Mouse (Mus musculus): ENCODE measurements around the gene Mitf. TPM values are rescaled to one million over a fixed set of nuclear protein-coding genes. Genes with fewer than 3 reads are reported as not detected.

Gene Mitf
- polyA plus RNA-seq (2014; fragmentation: Nextera tagmentation; extraction: Ambion mirVana): 3.0 and 3.1 TPM in 2 replicates

GRCm38 (mm10) chr6:97806781-97807743 lies at the start of gene Mitf:
Gene Mitf, plus strand, starts transcription at chr6:97807052.
- Histone ChIP-seq H3K4me1 (ENCODE audit: control insufficient read depth, insufficient read depth, low read length) (peaks cover 4% of the 10 kb centered on the region; the same call in 1 of the 2 replicates), H3K27me3 (replicated peaks; ENCODE audit: control insufficient read depth, insufficient read depth, low read length) (no peaks in the 10 kb centered on the region), H3K9me3 (ENCODE audit: control insufficient read depth, low read length) (no peaks in the 10 kb centered on the region), H3K9ac (ENCODE audit: low read depth, low read length) (peak within 1 kb of the TSS; percentile 72), H3K36me3 (ENCODE audit: control insufficient read depth, insufficient read depth, low read length) (no peaks in the 10 kb centered on the region), H3K4me2 (ENCODE audit: low read depth, low read length) (peak within 1 kb of the TSS; percentile 100), H3K4me3 (ENCODE audit: low read depth, low read length) (peak within 1 kb of the TSS; percentile 72), H3K27ac (replicated peaks; ENCODE audit: low read depth, low read length) (no peak within 1 kb of the TSS)
- WGBS: 1% methylated on average over 46 of the region's 51 CpGs
- ATAC-seq (ENCODE audit: low read depth) (peak; percentile 100), DNase-seq (ENCODE audit: low spot score) (peak; percentile 97)

GRCm38 (mm10) chr6:97757361-97757760 lies 49.5 kb upstream of the Mitf start:
- H3K9me3 ChIP-seq (ENCODE audit: control insufficient read depth, low read length): no peaks in the 10 kb centered on the region
- H3K9ac ChIP-seq (ENCODE audit: low read depth, low read length): no peak overlapping the region
- ATAC-seq (ENCODE audit: low read depth) (no peak), DNase-seq (ENCODE audit: low spot score) (no peak)
- 75% methylated on average over 2 of the region's 2 CpGs for WGBS
- H3K27ac ChIP-seq (replicated peaks; ENCODE audit: low read depth, low read length): no peak overlapping the region
- H3K4me1 ChIP-seq (ENCODE audit: control insufficient read depth, insufficient read depth, low read length): no peaks in the 10 kb centered on the region
- H3K4me2 ChIP-seq (ENCODE audit: low read depth, low read length): no peak overlapping the region
- no peak overlapping the region for H3K4me3 ChIP-seq (ENCODE audit: low read depth, low read length)
- no peaks in the 10 kb centered on the region for H3K36me3 ChIP-seq (ENCODE audit: control insufficient read depth, insufficient read depth, low read length)
- H3K27me3 ChIP-seq (replicated peaks; ENCODE audit: control insufficient read depth, insufficient read depth, low read length): no peaks in the 10 kb centered on the region

- Histone ChIP-seq H3K9me3 (ENCODE audit: control insufficient read depth, low read length) (no peaks in the 10 kb centered on the region), H3K4me3 (ENCODE audit: low read depth, low read length) (no peak overlapping the region), H3K27ac (replicated peaks; ENCODE audit: low read depth, low read length) (no peak overlapping the region), H3K4me2 (ENCODE audit: low read depth, low read length) (no peak overlapping the region), H3K27me3 (replicated peaks; ENCODE audit: control insufficient read depth, insufficient read depth, low read length) (no peaks in the 10 kb centered on the region), H3K36me3 (ENCODE audit: control insufficient read depth, insufficient read depth, low read length) (no peaks in the 10 kb centered on the region), H3K9ac (ENCODE audit: low read depth, low read length) (no peak overlapping the region), H3K4me1 (ENCODE audit: control insufficient read depth, insufficient read depth, low read length) (no peaks in the 10 kb centered on the region)
- peak; percentile 50 for DNase-seq (ENCODE audit: low spot score)
- 57% methylated on average over 4 of the region's 4 CpGs for WGBS
- ATAC-seq (ENCODE audit: low read depth): peak; percentile 56; the same call in 1 of the 2 replicates
These were observed 48.0 kb upstream of the Mitf start for GRCm38 (mm10) chr6:97758884-97759283.

GRCm38 (mm10) chr6:97759301-97759700 lies 47.6 kb upstream of the Mitf start:
- Histone ChIP-seq H3K27ac (replicated peaks; ENCODE audit: low read depth, low read length) (no peak overlapping the region), H3K27me3 (replicated peaks; ENCODE audit: control insufficient read depth, insufficient read depth, low read length) (no peaks in the 10 kb centered on the region), H3K9ac (ENCODE audit: low read depth, low read length) (no peak overlapping the region), H3K4me2 (ENCODE audit: low read depth, low read length) (no peak overlapping the region), H3K4me1 (ENCODE audit: control insufficient read depth, insufficient read depth, low read length) (no peaks in the 10 kb centered on the region), H3K36me3 (ENCODE audit: control insufficient read depth, insufficient read depth, low read length) (no peaks in the 10 kb centered on the region), H3K9me3 (ENCODE audit: control insufficient read depth, low read length) (no peaks in the 10 kb centered on the region), H3K4me3 (ENCODE audit: low read depth, low read length) (no peak overlapping the region)
- ATAC-seq (ENCODE audit: low read depth): peak; percentile 35; the same call in 1 of the 2 replicates
- 11% methylated on average over 4 of the region's 4 CpGs for WGBS
- peak; percentile 71 for DNase-seq (ENCODE audit: low spot score)

GRCm38 (mm10) chr6:97761326-97761725 lies 45.5 kb upstream of the Mitf start:
- ATAC-seq (ENCODE audit: low read depth): no peak
- Histone ChIP-seq H3K9me3 (ENCODE audit: control insufficient read depth, low read length) (no peaks in the 10 kb centered on the region), H3K4me2 (ENCODE audit: low read depth, low read length) (no peak overlapping the region), H3K9ac (ENCODE audit: low read depth, low read length) (no peak overlapping the region), H3K4me3 (ENCODE audit: low read depth, low read length) (no peak overlapping the region), H3K4me1 (ENCODE audit: control insufficient read depth, insufficient read depth, low read length) (no peaks in the 10 kb centered on the region), H3K27me3 (replicated peaks; ENCODE audit: control insufficient read depth, insufficient read depth, low read length) (no peaks in the 10 kb centered on the region), H3K27ac (replicated peaks; ENCODE audit: low read depth, low read length) (no peak overlapping the region), H3K36me3 (ENCODE audit: control insufficient read depth, insufficient read depth, low read length) (no peaks in the 10 kb centered on the region)
- WGBS: 20% methylated on average over 4 of the region's 4 CpGs
- DNase-seq (ENCODE audit: low spot score): peak; percentile 56

- DNase-seq (ENCODE audit: low spot score) (peak; percentile 21), ATAC-seq (ENCODE audit: low read depth) (peak; percentile 65; the same call in 1 of the 2 replicates)
- H3K36me3 ChIP-seq (ENCODE audit: control insufficient read depth, insufficient read depth, low read length): no peaks in the 10 kb centered on the region
- no peaks in the 10 kb centered on the region for H3K4me1 ChIP-seq (ENCODE audit: control insufficient read depth, insufficient read depth, low read length)
- no peak overlapping the region for H3K27ac ChIP-seq (replicated peaks; ENCODE audit: low read depth, low read length)
- WGBS: 16% methylated on average over 3 of the region's 3 CpGs
- H3K4me2 ChIP-seq (ENCODE audit: low read depth, low read length): no peak overlapping the region
- no peaks in the 10 kb centered on the region for H3K27me3 ChIP-seq (replicated peaks; ENCODE audit: control insufficient read depth, insufficient read depth, low read length)
- no peak overlapping the region for H3K4me3 ChIP-seq (ENCODE audit: low read depth, low read length)
- no peak overlapping the region for H3K9ac ChIP-seq (ENCODE audit: low read depth, low read length)
- H3K9me3 ChIP-seq (ENCODE audit: control insufficient read depth, low read length): no peaks in the 10 kb centered on the region
These were observed 42.9 kb upstream of the Mitf start for GRCm38 (mm10) chr6:97763970-97764369.

GRCm38 (mm10) chr6:97767836-97768235 lies 39.0 kb upstream of the Mitf start:
- Histone ChIP-seq H3K4me3 (ENCODE audit: low read depth, low read length) (no peak overlapping the region), H3K36me3 (ENCODE audit: control insufficient read depth, insufficient read depth, low read length) (no peaks in the 10 kb centered on the region), H3K9me3 (ENCODE audit: control insufficient read depth, low read length) (no peaks in the 10 kb centered on the region), H3K27ac (replicated peaks; ENCODE audit: low read depth, low read length) (no peak overlapping the region), H3K27me3 (replicated peaks; ENCODE audit: control insufficient read depth, insufficient read depth, low read length) (no peaks in the 10 kb centered on the region), H3K9ac (ENCODE audit: low read depth, low read length) (no peak overlapping the region), H3K4me2 (ENCODE audit: low read depth, low read length) (no peak overlapping the region), H3K4me1 (ENCODE audit: control insufficient read depth, insufficient read depth, low read length) (no peaks in the 10 kb centered on the region)
- DNase-seq (ENCODE audit: low spot score) (no peak), ATAC-seq (ENCODE audit: low read depth) (no peak)
- WGBS: 83% methylated on average over 2 of the region's 2 CpGs

- no peak overlapping the region for H3K27ac ChIP-seq (replicated peaks; ENCODE audit: low read depth, low read length)
- no peaks in the 10 kb centered on the region for H3K27me3 ChIP-seq (replicated peaks; ENCODE audit: control insufficient read depth, insufficient read depth, low read length)
- no peaks in the 10 kb centered on the region for H3K4me1 ChIP-seq (ENCODE audit: control insufficient read depth, insufficient read depth, low read length)
- H3K9ac ChIP-seq (ENCODE audit: low read depth, low read length): no peak overlapping the region
- 84% methylated on average over 7 of the region's 7 CpGs for WGBS
- no peaks in the 10 kb centered on the region for H3K9me3 ChIP-seq (ENCODE audit: control insufficient read depth, low read length)
- H3K36me3 ChIP-seq (ENCODE audit: control insufficient read depth, insufficient read depth, low read length): no peaks in the 10 kb centered on the region
- ATAC-seq (ENCODE audit: low read depth) (no peak), DNase-seq (ENCODE audit: low spot score) (no peak)
- no peak overlapping the region for H3K4me2 ChIP-seq (ENCODE audit: low read depth, low read length)
- no peak overlapping the region for H3K4me3 ChIP-seq (ENCODE audit: low read depth, low read length)
These were observed 37.3 kb upstream of the Mitf start for GRCm38 (mm10) chr6:97769549-97769948.
